Mouse (Mus musculus) CH12.LX (cell line): ENCODE measurements at regions not wholly inside any gene's neighbourhood (a gene's known extent, or its start where the extent isn't known, plus 50 kb on each side); places are given as distances from the start of the nearest gene placed in this dataset.

ENCODE experiments used
- DNase-seq: peaks from one replicate; pipeline ENCODE4 v3.0.0-alpha.2; 2013; ENCODE audit errors: extremely low read depth
- H3K27ac ChIP-seq: 2 replicates; pipeline ENCODE4 v1.5.1; 2012; ENCODE audit warnings: low read depth, mild to moderate bottlenecking, control low read depth, moderate library complexity; ENCODE audit not compliant: insufficient read depth
- H3K27me3 ChIP-seq: replicated peaks from 2 replicates; pipeline ENCODE3; 2012; ENCODE audit warnings: inconsistent platforms
- H3K36me3 ChIP-seq, 2 experiments: replicated peaks in 1 of 2; 2 replicates each; pipeline versions ENCODE3 to v1.6.1; 2012; ENCODE audit warnings: inconsistent platforms in 1 of 2, low read length in 1 of 2, mild to moderate bottlenecking in 1 of 2, mixed read lengths in 1 of 2, moderate library complexity in 1 of 2; ENCODE audit not compliant: control insufficient read depth in 1 of 2, insufficient read depth in 1 of 2
- H3K4me1 ChIP-seq, 2 experiments: 2 replicates each; pipeline ENCODE4 v1.6.1; 2012; ENCODE audit warnings: inconsistent platforms in 1 of 2, moderate library complexity in 1 of 2; ENCODE audit not compliant: insufficient read depth in 2 of 2, control insufficient read depth in 1 of 2
- H3K4me2 ChIP-seq: 2 replicates; pipeline ENCODE4 v1.6.1; 2012; ENCODE audit warnings: low read depth, mild to moderate bottlenecking, control low read depth; ENCODE audit not compliant: poor library complexity, insufficient read depth, severe bottlenecking
- H3K4me3 ChIP-seq, 3 experiments: fragments of 150-350 bp in 1 of 3; sonication (generic) in 1 of 3; replicated peaks in 1 of 3; 2 replicates each; pipeline versions ENCODE3 to v1.5.1; 2011 to 2012; ENCODE audit warnings: low read depth in 2 of 3, low read length in 2 of 3, mild to moderate bottlenecking in 2 of 3, moderate library complexity in 2 of 3, control low read depth in 1 of 3, improper control_type of control experiment in 1 of 3, inconsistent platforms in 1 of 3, mixed read lengths in 1 of 3; ENCODE audit not compliant: poor library complexity in 1 of 3
- H3K79me2 ChIP-seq: replicated peaks from 2 replicates; pipeline ENCODE4 v1.6.1; 2012; ENCODE audit warnings: mild to moderate bottlenecking, moderate library complexity; ENCODE audit not compliant: control insufficient read depth, poor library complexity, insufficient read depth, severe bottlenecking; ENCODE audit errors: extremely low read depth
- H3K9ac ChIP-seq: 2 replicates; pipeline ENCODE4 v1.6.1; 2012; ENCODE audit warnings: low read depth, mild to moderate bottlenecking, control low read depth, moderate library complexity; ENCODE audit not compliant: insufficient read depth
- H3K9me3 ChIP-seq: replicated peaks from 2 replicates; pipeline ENCODE3; 2012; ENCODE audit warnings: low read length, inconsistent platforms, mixed read lengths
- BHLHE40 ChIP-seq: IDR thresholded peaks from 2 replicates; pipeline ENCODE4 v1.6.1; 2011; ENCODE audit warnings: mild to moderate bottlenecking, low read depth, low read length, improper control_type of control experiment
- ETS1 ChIP-seq: conservative IDR thresholded peaks from 2 replicates; pipeline ENCODE4 v1.6.1; 2012; ENCODE audit warnings: low read depth, mild to moderate bottlenecking, inconsistent platforms, low read length, improper control_type of control experiment, moderate library complexity
- HCFC1 ChIP-seq: IDR thresholded peaks from 2 replicates; pipeline ENCODE4 v1.6.1; 2012; ENCODE audit warnings: low read depth, mild to moderate bottlenecking, inconsistent platforms, low read length, improper control_type of control experiment
- JUN ChIP-seq: IDR thresholded peaks from 2 replicates; pipeline ENCODE4 v1.6.1; 2011; ENCODE audit warnings: low read depth, mild to moderate bottlenecking, low read length, improper control_type of control experiment, moderate library complexity; ENCODE audit not compliant: insufficient read depth
- MAZ ChIP-seq: IDR thresholded peaks from 2 replicates; pipeline ENCODE4 v1.6.1; 2012; ENCODE audit warnings: low read depth, mild to moderate bottlenecking, inconsistent platforms, low read length, improper control_type of control experiment, moderate library complexity
- MYC ChIP-seq: IDR thresholded peaks from 2 replicates; pipeline ENCODE4 v1.6.1; 2011; ENCODE audit warnings: low read depth, mild to moderate bottlenecking, improper control_type of control experiment, low read length
- NELFE ChIP-seq: IDR thresholded peaks from 2 replicates; pipeline ENCODE4 v1.6.1; 2011; ENCODE audit warnings: low read depth, low read length, improper control_type of control experiment
- PAX5 ChIP-seq: IDR thresholded peaks from 2 replicates; pipeline ENCODE4 v1.6.1; 2012; ENCODE audit warnings: low read length, inconsistent platforms, mixed read lengths
- POLR2A ChIP-seq: IDR thresholded peaks from 2 replicates; pipeline ENCODE4 v1.6.1; 2011; ENCODE audit warnings: low read depth, mild to moderate bottlenecking, improper control_type of control experiment, low read length
- POLR2AphosphoS2 ChIP-seq: IDR thresholded peaks from 2 replicates; pipeline ENCODE4 v1.6.1; 2011; ENCODE audit warnings: low read depth, low read length, improper control_type of control experiment
- RCOR1 ChIP-seq: conservative IDR thresholded peaks from 2 replicates; pipeline ENCODE4 v1.6.1; 2012; ENCODE audit warnings: low read depth, mild to moderate bottlenecking, inconsistent platforms, low read length, improper control_type of control experiment
- SIN3A ChIP-seq: IDR thresholded peaks from 2 replicates; pipeline ENCODE4 v1.6.1; 2012; ENCODE audit warnings: low read length, improper control_type of control experiment, inconsistent platforms
- SMC3 ChIP-seq: IDR thresholded peaks from 2 replicates; pipeline ENCODE4 v1.6.1; 2011; ENCODE audit warnings: low read depth, low read length, improper control_type of control experiment
- TCF12 ChIP-seq: IDR thresholded peaks from 2 replicates; pipeline ENCODE4 v1.6.1; 2014; ENCODE audit warnings: low read depth, mild to moderate bottlenecking, inconsistent platforms, low read length, improper control_type of control experiment
- UBTF ChIP-seq: IDR thresholded peaks from 2 replicates; pipeline ENCODE4 v1.6.1; 2012; ENCODE audit warnings: low read depth, mild to moderate bottlenecking, inconsistent platforms, low read length, improper control_type of control experiment, moderate library complexity
- ZMIZ1 ChIP-seq: IDR thresholded peaks from 2 replicates; pipeline ENCODE4 v1.6.1; 2012; ENCODE audit warnings: low read depth, mild to moderate bottlenecking, inconsistent platforms, low read length, improper control_type of control experiment
- ZNF384 ChIP-seq: IDR thresholded peaks from 2 replicates; pipeline ENCODE4 v1.6.1; 2012; ENCODE audit warnings: low read depth, low read length, improper control_type of control experiment, inconsistent platforms
- dilution Hi-C: fragments of 300-500 bp; cut with MboI; formaldehyde crosslinking; loops from 2 replicates; pipeline ENCODE4 v1.14.3; 2020; ENCODE audit warnings: low sequenced_read_pairs; ENCODE audit not compliant: extremely low pct_unique_long_range_greater_than_20kb, extremely low pct_ligation_motif_present
- in situ Hi-C: fragments of 300-500 bp; cut with MboI; formaldehyde crosslinking; loops from 3 replicates; pipeline ENCODE4 v1.14.3; 2019; ENCODE audit warnings: low sequenced_read_pairs, low pct_ligation_motif_present, low pct_unique_long_range_greater_than_20kb, mixed read lengths

- no peak overlapping the region for H3K4me3 ChIP-seq
- H3K79me2 ChIP-seq = no peaks in the 10 kb centered on the region
- no peaks in the 10 kb centered on the region for H3K27me3 ChIP-seq
- in situ Hi-C loops = no loop called here
- no peak overlapping the region for H3K27ac ChIP-seq
- dilution Hi-C loops = no loop called here
- H3K4me1 ChIP-seq = no peaks in the 10 kb centered on the region
- H3K36me3 ChIP-seq = no peaks in the 10 kb centered on the region
- peaks cover 74% of the 10 kb centered on the region for H3K9me3 ChIP-seq
- no peak overlapping the region for H3K4me2 ChIP-seq
- H3K9ac ChIP-seq = no peak overlapping the region
- TF ChIP-seq NELFE (no peak), JUN (no peak), HCFC1 (no peak), POLR2A (no peak), SMC3 (no peak), PAX5 (no peak), POLR2AphosphoS2 (no peak), ETS1 (no peak), SIN3A (no peak), ZNF384 (no peak), MYC (no peak)
- TF ChIP-seq, all 38 proteins: peak for 0
- DNase-seq = no peak
Measured at GRCm38 (mm10) chr11:7434591-7434990, 220.9 kb upstream of the Igfbp3 start.

DNA sequence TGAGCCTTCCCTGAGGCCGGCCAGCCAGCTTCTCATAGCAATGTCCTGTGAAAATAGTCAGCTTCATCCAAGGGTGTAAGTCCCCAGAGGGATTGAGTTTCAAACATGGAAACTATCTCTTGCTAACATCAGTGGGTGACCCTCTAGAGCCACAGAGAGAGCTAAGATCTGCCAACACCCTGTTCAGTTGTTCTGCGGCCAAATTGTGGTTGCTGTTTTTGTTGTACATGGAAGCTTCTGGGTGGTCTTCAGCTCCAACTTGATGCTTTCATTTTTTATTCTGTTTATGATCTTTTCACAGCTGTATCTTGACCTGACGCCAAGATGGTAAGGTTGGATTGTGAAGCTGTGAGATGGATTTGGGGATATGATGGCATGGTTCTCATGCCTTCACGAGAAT is 214.0 kb upstream of the Igfbp3 start:
- H3K9ac ChIP-seq = no peak overlapping the region
- H3K4me1 ChIP-seq = no peaks in the 10 kb centered on the region
- H3K79me2 ChIP-seq = no peaks in the 10 kb centered on the region
- dilution Hi-C loops (no loop called here), in situ Hi-C loops (no loop called here)
- H3K4me2 ChIP-seq = no peak overlapping the region
- H3K27me3 ChIP-seq = no peaks in the 10 kb centered on the region
- no peaks in the 10 kb centered on the region for H3K36me3 ChIP-seq
- no peak overlapping the region for H3K4me3 ChIP-seq
- DNase-seq = no peak
- H3K9me3 ChIP-seq = peaks cover 78% of the 10 kb centered on the region
- H3K27ac ChIP-seq = no peak overlapping the region
- no peak for TF ChIP-seq JUN
- no peak for TF ChIP-seq SMC3
- no peak for TF ChIP-seq MAZ
- TF ChIP-seq ZMIZ1 = no peak
- no peak for TF ChIP-seq UBTF
- no peak for TF ChIP-seq BHLHE40
- no peak for TF ChIP-seq RCOR1
- no peak for TF ChIP-seq TCF12
- no peak for TF ChIP-seq POLR2AphosphoS2
